Comparison of ENCODE assay signal across 24 mouse cellular contexts in genomic region chr6:53925192-53925591, GRCm38 (mm10). TPM values are rescaled to one million over a fixed set of nuclear protein-coding genes. Genes with fewer than 3 reads are reported as not detected.
DNase-seq lines count a peak whose midpoint lies in the region; ATAC-seq and TF ChIP-seq lines count a peak whose summit lies in the region.
"Had no signal": no experiment of that assay in that cellular context is flagged by ENCODE, and none has a peak within 500 bp of the region (broad histone marks: within the 10 kb centered on the region; RNA-seq: fewer than 3 reads in every experiment).

No protein-coding gene starts in this region.

- H3K27ac ChIP-seq in ES-Bruce4 (ENCODE audit: insufficient read depth, low read length) = no peak overlapping the region
- no peak overlapping the region for H3K27ac ChIP-seq in limb, embryonic 10.5 days
- no peak overlapping the region for H3K27ac ChIP-seq in forebrain, postnatal 0 days (ENCODE audit: low read depth, low read length)
- H3K27ac ChIP-seq: embryonic facial prominence, embryonic 10.5 days; embryonic facial prominence, embryonic 12.5 days; forebrain, embryonic 13.5 days; forebrain, embryonic 15.5 days had no signal

- H3K4me3 ChIP-seq in ES-Bruce4 (ENCODE audit: low read depth, low read length) = no peak overlapping the region
- H3K4me3 ChIP-seq in limb, embryonic 10.5 days = no peak overlapping the region
- no peak overlapping the region for H3K4me3 ChIP-seq in forebrain, postnatal 0 days (ENCODE audit: low read depth, low read length)
- H3K4me3 ChIP-seq: embryonic facial prominence, embryonic 10.5 days; embryonic facial prominence, embryonic 12.5 days; forebrain, embryonic 13.5 days; forebrain, embryonic 15.5 days had no signal

- ATAC-seq in forebrain, postnatal 0 days = no peak
- ATAC-seq: activated CD4-positive, CD25-positive, alpha-beta regulatory T cell, adult 4 months; forebrain, embryonic 13.5 days; forebrain, embryonic 15.5 days; Patski had no signal

- H3K36me3 ChIP-seq in ES-Bruce4 (ENCODE audit: control insufficient read depth, insufficient read depth, low read length, poor library complexity, severe bottlenecking) = no peaks in the 10 kb centered on the region
- no peaks in the 10 kb centered on the region for H3K36me3 ChIP-seq in limb, embryonic 10.5 days
- no peaks in the 10 kb centered on the region for H3K36me3 ChIP-seq in forebrain, postnatal 0 days (ENCODE audit: insufficient read depth)
- H3K36me3 ChIP-seq: embryonic facial prominence, embryonic 10.5 days; embryonic facial prominence, embryonic 12.5 days; forebrain, embryonic 15.5 days; G1E had no signal

- no peaks in the 10 kb centered on the region for H3K27me3 ChIP-seq in ES-Bruce4 (ENCODE audit: control insufficient read depth, insufficient read depth, low read length, poor library complexity, severe bottlenecking)
- H3K27me3 ChIP-seq in limb, embryonic 10.5 days (ENCODE audit: low read depth, poor library complexity, severe bottlenecking) = no peaks in the 10 kb centered on the region
- H3K27me3 ChIP-seq in forebrain, postnatal 0 days (ENCODE audit: insufficient read depth, low read length) = no peaks in the 10 kb centered on the region
- H3K27me3 ChIP-seq: embryonic facial prominence, embryonic 12.5 days; forebrain, embryonic 13.5 days; forebrain, embryonic 15.5 days; Patski had no signal

- H3K4me2 ChIP-seq in forebrain, postnatal 0 days (ENCODE audit: low read depth) = no peak overlapping the region
- H3K4me2 ChIP-seq: embryonic facial prominence, embryonic 12.5 days; forebrain, embryonic 13.5 days; forebrain, embryonic 15.5 days had no signal

- TF ChIP-seq POLR2A in ES-Bruce4 (IDR thresholded peaks at IDR 0.05; ENCODE audit: insufficient read depth, low read length) = no peak

- no peak for TF ChIP-seq CTCF in ES-Bruce4 (IDR thresholded peaks at IDR 0.05; ENCODE audit: low read depth, low read length)
- no peak for TF ChIP-seq CTCF in forebrain, postnatal 0 days (IDR thresholded peaks at IDR 0.05; ENCODE audit: low read depth)

- WGBS in limb, embryonic 10.5 days = 69% methylated on average over 8 of the region's 8 CpGs
- 34% methylated on average over 8 of the region's 8 CpGs for WGBS in forebrain, postnatal 0 days

- H3K4me1 ChIP-seq in ES-Bruce4 (ENCODE audit: control insufficient read depth, insufficient read depth, low read length) = no peaks in the 10 kb centered on the region
- H3K4me1 ChIP-seq in limb, embryonic 10.5 days = peaks cover 5% of the 10 kb centered on the region
- no peaks in the 10 kb centered on the region for H3K4me1 ChIP-seq in forebrain, postnatal 0 days (ENCODE audit: insufficient read depth)
- H3K4me1 ChIP-seq: embryonic facial prominence, embryonic 10.5 days; embryonic facial prominence, embryonic 12.5 days; forebrain, embryonic 13.5 days; forebrain, embryonic 15.5 days had no signal

- H3K9ac ChIP-seq in ES-Bruce4 (ENCODE audit: low read depth, poor library complexity, severe bottlenecking) = no peak overlapping the region
- H3K9ac ChIP-seq in forebrain, postnatal 0 days = no peak overlapping the region
- H3K9ac ChIP-seq: embryonic facial prominence, embryonic 12.5 days; forebrain, embryonic 13.5 days; forebrain, embryonic 15.5 days had no signal

- 0 out of 2 replicates have a peak, but pooled peaks have one; percentile 56 for TF ChIP-seq EP300 in ES-Bruce4 (IDR thresholded peaks at IDR 0.05; ENCODE audit: insufficient read depth, low read depth, low read length)

- DNase-seq in limb, embryonic 10.5 days (ENCODE audit: low spot score) = peak; percentile 18
- DNase-seq in testis, postnatal 14 days (ENCODE audit: low spot score) = peak; percentile 26
- DNase-seq in forebrain, postnatal 0 days = no peak
- no peak for DNase-seq in layer of hippocampus, adult 9-10 months (ENCODE audit: low spot score)
- DNase-seq: adrenal gland, adult 8-10 months; adrenal gland, postnatal 14 days; adrenal gland, postnatal 36 days; cerebellum, adult 11-12 months; cerebellum, adult 2 months; cerebellum, adult 9-10 months; cerebellum, postnatal 10 days; cerebellum, postnatal 25 days had no signal

- H3K9me3 ChIP-seq in ES-Bruce4 (replicated peaks; ENCODE audit: control insufficient read depth, insufficient read depth, low read length, poor library complexity, severe bottlenecking) = no peaks in the 10 kb centered on the region
- H3K9me3 ChIP-seq in limb, embryonic 10.5 days (replicated peaks) = no peaks in the 10 kb centered on the region
- H3K9me3 ChIP-seq in forebrain, postnatal 0 days (ENCODE audit: low read length) = no peaks in the 10 kb centered on the region
- H3K9me3 ChIP-seq: embryonic facial prominence, embryonic 10.5 days; embryonic facial prominence, embryonic 12.5 days; forebrain, embryonic 13.5 days; forebrain, embryonic 15.5 days had no signal

RNA-seq across cellular contexts. Expression of gene Cpvl, which starts 53.3 kb away (rescaled TPM):
- 0.46 TPM in 1 of 2 replicates, not detected in the other for polyA plus RNA-seq in ES-Bruce4 (2011; ENCODE audit: insufficient read depth, insufficient read length, low read depth, missing spikeins)
- 0.16 and 0.40 TPM in 2 replicates for polyA plus RNA-seq in limb, embryonic 10.5 days (2016; fragmentation: Nextera tagmentation; extraction: Ambion mirVana)
- not detected in 2 replicates for total RNA-seq in forebrain, postnatal 0 days (2014; rRNA removed)
- 0.13 TPM in 1 of 2 replicates, not detected in the other for polyA plus RNA-seq in forebrain, postnatal 0 days (2015; fragmentation: Nextera tagmentation; extraction: Ambion mirVana)
- total RNA-seq: adrenal gland, adult 18-20 months; adrenal gland, adult 8-10 months; adrenal gland, postnatal 14 days; adrenal gland, postnatal 36 days; G1E had no signal
- polyA plus RNA-seq: activated CD4-positive, CD25-positive, alpha-beta regulatory T cell, adult 4 months; C2C12; cortical plate, adult 2 months; embryonic facial prominence, embryonic 12.5 days; embryonic facial prominence, embryonic 14.5 days; forebrain, embryonic 13.5 days; forebrain, embryonic 15.5 days; G1E had no signal

Comparison
In these comparisons a context has a peak if more than half of its experiments do, and no peak if none do; other contexts are left out.
1. DNase-seq: peak in limb, embryonic 10.5 days (single experiment) and testis, postnatal 14 days (single experiment); none in forebrain, postnatal 0 days (single experiment) and layer of hippocampus, adult 9-10 months (single experiment).